Mouse (Mus musculus) c-Kit-negative CD71-positive TER-119-positive erythroid progenitor cells, embryonic 14.5 days (primary cell): ENCODE results near the gene 4921524J17Rik.

ENCODE experiments used
- DNase-seq: peaks from one replicate; pipeline ENCODE4 v3.0.0-alpha.2; 2013; ENCODE audit warnings: low read depth, low spot score

Gene 4921524J17Rik

GRCm38 (mm10) chr8:85381926-85382325, 50.7 kb downstream of the 4921524J17Rik start:
- DNase-seq = no peak

GRCm38 (mm10) chr8:85380824-85381209, 51.8 kb downstream of the 4921524J17Rik start:
- DNase-seq = peak; percentile 71

GRCm38 (mm10) chr8:85380123-85380823, 52.4 kb downstream of the 4921524J17Rik start:
- no peak for DNase-seq

DNA sequence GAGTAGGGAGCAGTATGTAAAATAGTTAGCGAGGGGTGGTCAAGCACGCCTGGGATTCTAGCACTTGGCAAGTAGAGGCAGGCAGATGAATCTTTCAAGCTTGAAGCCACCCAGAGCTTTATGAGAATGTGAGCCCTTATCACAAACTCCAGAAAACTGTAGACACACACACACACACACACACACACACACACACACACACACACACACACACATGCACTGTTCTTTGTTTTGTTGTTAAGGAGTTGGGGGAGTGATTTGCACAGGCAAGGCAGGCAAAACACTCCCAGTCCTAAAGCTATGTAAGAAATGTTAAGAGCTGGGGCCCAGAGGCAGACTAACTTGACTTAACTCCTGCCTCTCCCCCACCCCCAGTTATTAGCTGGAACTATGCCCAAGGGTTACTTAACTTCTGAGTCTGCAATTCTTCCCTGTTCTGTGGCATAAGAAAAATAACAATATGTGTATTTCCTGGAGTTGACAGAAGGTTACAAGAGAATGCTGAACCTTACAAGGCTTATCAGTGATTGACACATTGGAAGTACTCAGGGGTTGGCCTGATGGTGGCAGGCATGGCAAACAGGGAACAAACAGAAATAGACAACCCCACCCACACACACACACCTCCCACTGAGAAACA, 53.4 kb downstream of the 4921524J17Rik start:
- peak; percentile 78 for DNase-seq

DNA sequence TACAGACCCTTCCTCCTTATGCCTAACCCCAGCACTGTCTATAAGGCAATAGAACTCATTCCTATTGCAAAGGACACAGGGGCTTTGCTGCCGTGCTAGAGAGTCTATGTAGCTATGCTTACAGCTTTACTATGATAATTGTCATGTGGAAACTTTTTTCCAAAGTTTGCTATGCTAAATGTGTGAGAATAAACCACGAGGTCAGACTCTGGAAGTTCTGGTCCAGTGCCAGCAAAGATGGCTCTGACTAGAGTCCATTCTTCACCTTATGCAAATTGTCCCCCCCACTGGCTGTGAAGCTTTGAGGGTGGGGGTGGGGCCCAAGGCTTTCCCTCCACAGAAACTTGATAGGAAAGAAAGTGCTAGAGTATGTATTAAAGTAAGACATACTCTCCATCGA, 56.1 kb downstream of the 4921524J17Rik start:
- no peak for DNase-seq

DNA sequence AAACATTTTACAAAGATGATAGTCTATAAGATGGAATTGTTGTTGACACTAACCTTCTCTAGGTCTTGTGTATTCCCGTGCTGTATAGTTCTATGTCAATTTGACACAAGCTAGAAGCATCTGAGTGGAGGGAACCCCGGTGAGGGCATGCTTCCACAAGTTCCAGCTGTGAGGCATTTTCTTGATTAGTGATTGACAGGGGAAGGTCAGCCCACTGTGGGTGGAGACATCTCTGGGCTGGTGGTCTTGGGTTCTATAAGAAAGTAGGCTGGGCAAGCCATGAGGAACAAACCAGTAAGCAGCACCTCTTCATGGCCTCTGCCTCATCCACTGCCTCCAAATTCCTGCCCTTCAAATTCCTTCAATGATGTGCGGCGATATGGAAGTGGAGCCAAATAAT, 58.3 kb downstream of the 4921524J17Rik start:
- DNase-seq = no peak

GRCm38 (mm10) chr8:85373435-85374039, 59.1 kb downstream of the 4921524J17Rik start:
- no peak for DNase-seq

DNA sequence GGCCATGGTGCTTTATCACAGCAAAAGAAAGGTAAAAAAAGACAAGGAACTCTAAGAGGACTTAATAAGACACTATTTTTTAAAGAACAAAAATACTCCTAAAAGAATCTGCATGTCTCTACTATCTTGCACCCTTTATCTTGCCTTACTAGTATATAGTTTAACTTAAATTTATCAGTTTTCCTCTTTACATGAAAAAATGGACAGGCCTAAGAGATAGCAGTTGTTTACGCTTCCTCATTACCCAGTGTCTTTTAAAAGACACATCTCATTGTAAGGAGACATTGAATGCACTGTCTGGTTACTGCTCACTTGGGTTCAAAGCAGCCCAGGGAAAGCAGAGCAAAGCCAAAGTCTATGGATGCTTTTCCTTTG, 60.2 kb downstream of the 4921524J17Rik start:
- no peak for DNase-seq

- no peak for DNase-seq
Measured at GRCm38 (mm10) chr8:85371736-85372464, 60.7 kb downstream of the 4921524J17Rik start.

DNA sequence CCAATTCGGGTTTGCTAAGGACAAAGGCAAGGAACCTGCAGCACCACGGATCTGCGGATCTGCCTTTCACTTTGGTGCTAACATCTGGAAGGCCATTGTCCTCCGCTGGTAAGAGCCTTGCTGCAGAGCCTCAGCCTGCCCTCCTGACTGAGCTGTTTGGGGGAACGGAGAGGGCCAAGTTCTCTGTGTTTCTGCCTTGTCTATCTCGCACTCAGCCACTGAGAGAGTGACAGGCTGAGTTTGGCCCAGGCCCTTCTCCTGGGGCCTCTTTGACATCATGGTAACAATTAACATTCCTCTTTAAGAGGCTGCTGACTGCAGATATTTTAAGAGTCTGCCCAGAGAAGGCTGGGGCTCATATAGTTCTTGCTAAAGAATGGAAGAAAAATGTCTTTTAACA, 67.5 kb downstream of the 4921524J17Rik start:
- no peak for DNase-seq

DNA sequence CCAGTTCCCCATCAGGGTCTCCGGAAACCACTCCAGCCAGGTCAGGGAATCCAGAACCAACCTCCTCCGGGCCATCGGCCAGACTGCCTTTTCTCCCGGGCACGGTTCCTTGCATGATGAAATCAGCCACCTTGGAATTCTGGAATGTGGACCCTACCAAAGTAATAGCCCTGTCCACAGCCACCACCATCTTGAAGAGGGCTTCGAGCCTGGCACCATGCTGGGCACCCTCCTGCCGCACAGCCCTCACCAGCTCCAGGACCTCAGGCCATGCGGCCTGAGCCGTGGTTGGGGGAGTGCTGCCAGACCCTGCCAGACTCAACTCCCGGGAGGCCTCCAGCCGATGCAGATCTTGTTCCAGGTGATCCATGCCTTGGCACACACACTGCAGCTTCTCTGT, 68.0 kb downstream of the 4921524J17Rik start:
- no peak for DNase-seq

GRCm38 (mm10) chr8:85363406-85363805, 69.2 kb downstream of the 4921524J17Rik start:
- no peak for DNase-seq

GRCm38 (mm10) chr8:85362211-85362610, 70.4 kb downstream of the 4921524J17Rik start:
- no peak for DNase-seq
